Mouse (Mus musculus) spleen, embryonic (tissue): ENCODE measurements around the gene Itih3.

Experiments used
- CTCF ChIA-PET: fragments of 350-600 bp; sonication (Branson Sonifier 250); formaldehyde crosslinking; loops from one replicate; lab custom pipeline; 2022; lab: Charles Lee

Itih3 gene

DNA sequence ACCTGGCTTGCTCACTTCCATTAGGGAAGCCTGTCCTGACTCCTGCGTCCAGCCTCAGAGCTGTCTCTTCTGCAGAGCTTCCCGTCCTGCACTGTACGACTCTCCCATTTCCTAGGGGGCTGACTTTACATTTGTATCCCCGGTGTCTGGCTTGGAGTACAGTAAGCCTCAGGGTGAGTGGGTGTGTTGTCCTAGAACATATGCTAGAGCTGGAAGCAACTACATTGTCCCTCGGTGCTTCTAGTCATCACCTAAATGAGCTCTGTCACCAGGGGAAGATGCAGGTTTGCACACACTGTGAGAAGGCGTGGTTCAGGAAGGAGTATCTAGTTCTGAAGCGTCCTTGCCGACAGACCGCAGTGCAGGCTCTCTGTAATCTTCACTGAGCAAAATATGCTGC, 61.2 kb downstream of the Itih3 start:
- CTCF ChIA-PET: no interaction called here

DNA sequence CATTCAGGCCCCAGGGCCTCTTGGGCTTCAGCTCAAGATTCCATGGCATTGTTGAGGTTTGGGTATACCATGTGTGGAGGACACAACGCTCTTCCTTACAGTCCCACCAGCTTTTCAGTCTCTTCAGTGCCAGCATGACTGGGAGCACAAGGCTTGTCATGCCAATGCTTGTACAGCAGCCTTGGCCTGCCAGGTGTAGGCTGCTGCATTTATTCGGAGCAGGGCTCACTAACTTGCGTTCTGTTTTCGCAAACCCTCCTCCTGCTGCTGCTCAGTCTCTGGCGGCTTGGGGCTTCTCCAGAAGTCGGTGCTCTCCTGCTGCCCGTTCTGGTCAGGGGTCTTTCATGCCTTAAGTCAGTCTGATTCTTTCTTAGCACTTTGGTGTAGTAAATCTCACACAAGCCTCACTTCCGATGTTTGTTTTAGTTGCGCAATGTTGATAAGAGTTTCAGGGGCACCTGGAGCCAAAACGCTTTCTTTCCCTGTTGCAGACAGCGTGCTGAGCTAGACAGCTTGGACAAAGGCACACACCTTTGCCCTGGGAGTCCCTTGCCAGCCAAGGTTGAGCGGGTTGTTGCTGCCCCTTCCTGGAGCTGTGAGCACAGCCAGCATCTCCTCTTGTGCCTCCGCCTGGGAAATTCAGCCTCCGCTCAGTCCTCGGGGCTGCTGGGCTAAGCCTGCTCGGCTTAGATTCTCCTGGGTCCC, 62.0 kb downstream of the Itih3 start:
- CTCF ChIA-PET: no interaction called here
